Mouse (Mus musculus) hindbrain, embryonic 13.5 days (tissue): ENCODE results near the gene Palm2. TPM values are rescaled to one million over a fixed set of nuclear protein-coding genes. Genes with fewer than 3 reads are reported as not detected.
A peak's percentile ranks its signal among the peaks of the same experiment; 100 is the strongest.

Experiments
- ATAC-seq: fragments of 200-750 bp; cut with Nextera tagmentation; 2 replicates; pipeline ENCODE4 v1.8.0; 2017; ENCODE audit warnings: moderate TSS enrichment; ENCODE audit not compliant: low FRiP score
- H3K27ac ChIP-seq: fragments of 300-500 bp; sonication (generic); 2 replicates; pipeline ENCODE4 v1.5.1; 2015; ENCODE audit warnings: inconsistent platforms, mild to moderate bottlenecking, moderate library complexity
- H3K27me3 ChIP-seq: fragments of 300-500 bp; sonication (generic); 2 replicates; pipeline ENCODE4 v1.6.1; 2015; ENCODE audit warnings: mild to moderate bottlenecking, inconsistent platforms
- H3K36me3 ChIP-seq: fragments of 300-500 bp; sonication (generic); 2 replicates; pipeline ENCODE4 v1.6.1; 2015; ENCODE audit warnings: mild to moderate bottlenecking, inconsistent platforms
- H3K4me1 ChIP-seq: fragments of 300-500 bp; sonication (generic); replicated peaks from 2 replicates; pipeline ENCODE4 v1.6.1; 2015; ENCODE audit warnings: inconsistent platforms
- H3K4me2 ChIP-seq: fragments of 300-500 bp; sonication (generic); 2 replicates; pipeline ENCODE4 v1.6.1; 2015; ENCODE audit warnings: inconsistent platforms, mild to moderate bottlenecking, moderate library complexity
- H3K4me3 ChIP-seq: fragments of 300-500 bp; sonication (generic); 2 replicates; pipeline ENCODE4 v1.5.1; 2015; ENCODE audit warnings: mild to moderate bottlenecking, inconsistent platforms
- H3K9ac ChIP-seq: fragments of 300-500 bp; sonication (generic); 2 replicates; pipeline ENCODE4 v1.6.1; 2015; ENCODE audit warnings: mild to moderate bottlenecking, inconsistent platforms
- H3K9me3 ChIP-seq: fragments of 300-500 bp; sonication (generic); 2 replicates; pipeline ENCODE4 v1.6.1; 2016; ENCODE audit warnings: inconsistent platforms
- WGBS: fragments of 180-500 bp; shearing (Covaris S2); methylation state at CpG from one replicate; pipeline ENCODE4 v1.1.7; 2015; 5-methylcytosine and 5-hydroxymethylcytosine counted together
- polyA plus RNA-seq: library from polyadenylated mRNA; unstranded; fragments of >200 nt; fragmentation: Nextera tagmentation; extraction: Ambion mirVana; gene quantifications from 2 replicates; pipeline ENCODE4 v1.2.1, GENCODE M21; 2015

Gene Palm2
- polyA plus RNA-seq, 1 experiment from 2014 or later, result 7.7 TPM

DNA sequence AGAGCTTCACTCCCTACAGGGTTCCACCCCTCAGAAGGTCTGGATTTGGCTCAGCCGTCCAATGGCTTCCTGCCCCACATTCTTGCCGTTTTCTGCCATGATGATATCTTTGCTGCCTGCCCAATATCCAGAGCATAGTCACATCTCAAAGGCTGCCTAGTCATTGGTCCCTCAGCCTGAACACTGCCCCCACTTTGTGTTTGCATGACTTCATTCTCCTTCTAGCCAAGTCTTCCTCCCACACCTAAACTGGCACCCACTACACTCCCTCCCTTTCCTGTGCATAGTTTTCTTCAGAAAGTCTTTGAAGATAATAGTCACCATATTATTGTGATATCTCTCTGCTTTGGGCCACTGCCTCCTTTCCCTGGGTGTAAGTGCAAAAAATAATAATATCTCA lies 123.1 kb downstream of the Palm2 start:
- H3K27ac ChIP-seq, result no peak overlapping the region
- 0 out of 2 replicates have a peak, but pooled peaks cover 6% of the 10 kb centered on the region for H3K27me3 ChIP-seq
- no peaks in the 10 kb centered on the region for H3K36me3 ChIP-seq
- 95% methylated on average over 2 of the region's 2 CpGs for WGBS
- H3K4me1 ChIP-seq, result no peaks in the 10 kb centered on the region
- no peak overlapping the region for H3K9ac ChIP-seq
- no peak overlapping the region for H3K4me2 ChIP-seq
- no peak overlapping the region for H3K4me3 ChIP-seq
- ATAC-seq, result no peak
- no peaks in the 10 kb centered on the region for H3K9me3 ChIP-seq

- no peak for ATAC-seq
- WGBS, result 86% methylated on average over 1 of the region's 1 CpGs
- H3K9ac ChIP-seq, result no peak overlapping the region
- H3K27me3 ChIP-seq, result 0 out of 2 replicates have a peak, but pooled peaks cover 6% of the 10 kb centered on the region
- H3K4me3 ChIP-seq, result no peak overlapping the region
- no peak overlapping the region for H3K27ac ChIP-seq
- no peak overlapping the region for H3K4me2 ChIP-seq
- H3K9me3 ChIP-seq, result no peaks in the 10 kb centered on the region
- H3K4me1 ChIP-seq, result no peaks in the 10 kb centered on the region
- no peaks in the 10 kb centered on the region for H3K36me3 ChIP-seq
Measured at GRCm38 (mm10) chr4:57559438-57559837, 125.4 kb downstream of the Palm2 start.

DNA sequence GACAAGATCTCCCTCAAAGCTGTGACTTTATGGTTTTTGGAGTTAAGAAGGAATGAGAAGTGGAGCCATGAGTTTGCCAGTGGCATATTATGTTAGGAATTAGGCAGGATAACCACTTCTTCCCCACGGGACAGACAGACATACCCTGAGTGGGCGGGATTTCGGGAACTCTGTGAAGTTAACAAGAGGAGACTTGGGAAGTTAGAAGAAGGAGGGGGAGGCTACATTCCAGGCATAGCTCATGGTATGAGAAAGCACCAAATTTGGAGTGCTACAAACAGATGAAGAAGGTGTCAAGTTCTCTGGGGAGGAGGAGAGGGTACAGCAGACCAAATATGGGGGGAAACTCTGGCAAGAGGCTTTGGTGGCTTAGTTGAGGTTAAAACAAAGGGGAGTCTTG lies 126.0 kb downstream of the Palm2 start:
- no peaks in the 10 kb centered on the region for H3K9me3 ChIP-seq
- 71% methylated on average over 3 of the region's 3 CpGs for WGBS
- no peak overlapping the region for H3K4me2 ChIP-seq
- H3K4me3 ChIP-seq, result no peak overlapping the region
- H3K27ac ChIP-seq, result no peak overlapping the region
- H3K27me3 ChIP-seq, result 0 out of 2 replicates have a peak, but pooled peaks cover 6% of the 10 kb centered on the region
- no peak for ATAC-seq
- no peaks in the 10 kb centered on the region for H3K4me1 ChIP-seq
- H3K36me3 ChIP-seq, result no peaks in the 10 kb centered on the region
- no peak overlapping the region for H3K9ac ChIP-seq

GRCm38 (mm10) chr4:57561055-57561454 lies 127.0 kb downstream of the Palm2 start:
- Histone ChIP-seq H3K4me2 (no peak overlapping the region), H3K4me3 (no peak overlapping the region), H3K9ac (no peak overlapping the region), H3K4me1 (no peaks in the 10 kb centered on the region), H3K36me3 (no peaks in the 10 kb centered on the region), H3K27me3 (peaks cover 8% of the 10 kb centered on the region), H3K9me3 (no peaks in the 10 kb centered on the region), H3K27ac (no peak overlapping the region)
- 79% methylated on average over 6 of the region's 6 CpGs for WGBS
- no peak for ATAC-seq

GRCm38 (mm10) chr4:57565283-57565682 lies 131.2 kb downstream of the Palm2 start:
- 90% methylated on average over 1 of the region's 1 CpGs for WGBS
- H3K27ac ChIP-seq, result no peak overlapping the region
- H3K36me3 ChIP-seq, result no peaks in the 10 kb centered on the region
- no peaks in the 10 kb centered on the region for H3K9me3 ChIP-seq
- H3K4me1 ChIP-seq, result peaks cover 29% of the 10 kb centered on the region
- H3K9ac ChIP-seq, result no peak overlapping the region
- H3K4me3 ChIP-seq, result no peak overlapping the region
- H3K4me2 ChIP-seq, result no peak overlapping the region
- no peak for ATAC-seq
- H3K27me3 ChIP-seq, result peaks cover 16% of the 10 kb centered on the region

- Histone ChIP-seq H3K27me3 (peaks cover 20% of the 10 kb centered on the region), H3K4me2 (no peak overlapping the region), H3K27ac (no peak overlapping the region), H3K4me1 (peaks cover 31% of the 10 kb centered on the region), H3K9ac (no peak overlapping the region), H3K9me3 (no peaks in the 10 kb centered on the region), H3K4me3 (no peak overlapping the region), H3K36me3 (no peaks in the 10 kb centered on the region)
- WGBS, result 70% methylated on average over 2 of the region's 2 CpGs
- no peak for ATAC-seq
Measured at GRCm38 (mm10) chr4:57565811-57566210, 131.8 kb downstream of the Palm2 start.

- Histone ChIP-seq H3K4me1 (peaks cover 31% of the 10 kb centered on the region), H3K27ac (peak within 1 kb of the TSS; percentile 81), H3K4me2 (peak within 1 kb of the TSS; percentile 91), H3K4me3 (peak within 1 kb of the TSS; percentile 63), H3K9ac (peak within 1 kb of the TSS; percentile 81), H3K9me3 (no peaks in the 10 kb centered on the region), H3K36me3 (no peaks in the 10 kb centered on the region), H3K27me3 (peaks cover 20% of the 10 kb centered on the region)
- peak; percentile 93 for ATAC-seq
- under 1% methylated on average over 44 of the region's 51 CpGs for WGBS
Measured at GRCm38 (mm10) chr4:57567666-57568206, 133.7 kb downstream of the Palm2 start, which contains the start of gene Pakap. Pakap (plus strand) TSS chr4:57568179.

GRCm38 (mm10) chr4:57568268-57569068 lies 134.4 kb downstream of the Palm2 start:
- no peaks in the 10 kb centered on the region for H3K36me3 ChIP-seq
- peak; percentile 64 for ATAC-seq
- peak overlapping the region; percentile 63 for H3K4me3 ChIP-seq
- peak overlapping the region; percentile 91 for H3K4me2 ChIP-seq
- peak overlapping the region; percentile 81 for H3K27ac ChIP-seq
- H3K9me3 ChIP-seq, result no peaks in the 10 kb centered on the region
- peaks cover 20% of the 10 kb centered on the region for H3K27me3 ChIP-seq
- WGBS, result 39% methylated on average over 19 of the region's 19 CpGs
- peaks cover 31% of the 10 kb centered on the region for H3K4me1 ChIP-seq
- peak overlapping the region; percentile 81 for H3K9ac ChIP-seq

DNA sequence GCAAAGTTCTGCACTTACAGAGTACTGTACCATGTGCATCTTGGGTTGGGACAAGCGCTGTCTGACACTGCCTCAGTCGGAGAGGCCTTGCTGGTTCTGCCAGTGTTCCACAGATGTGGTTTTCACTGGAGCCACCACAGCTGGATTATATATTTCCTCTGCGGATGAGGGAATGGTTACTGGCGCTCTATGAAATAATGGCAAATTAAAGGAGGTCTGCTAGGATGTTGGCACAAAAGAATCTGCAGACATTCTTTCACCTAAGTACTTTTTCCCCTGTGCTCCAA lies 135.0 kb downstream of the Palm2 start:
- Histone ChIP-seq H3K36me3 (no peaks in the 10 kb centered on the region), H3K4me3 (peak overlapping the region; percentile 63), H3K4me2 (peak overlapping the region; percentile 91), H3K27ac (no peak overlapping the region), H3K9ac (no peak overlapping the region), H3K9me3 (no peaks in the 10 kb centered on the region), H3K27me3 (peaks cover 20% of the 10 kb centered on the region), H3K4me1 (peaks cover 31% of the 10 kb centered on the region)
- no peak for ATAC-seq
- 88% methylated on average over 4 of the region's 4 CpGs for WGBS

GRCm38 (mm10) chr4:57569711-57570110 lies 135.7 kb downstream of the Palm2 start:
- Histone ChIP-seq H3K36me3 (no peaks in the 10 kb centered on the region), H3K27ac (no peak overlapping the region), H3K4me2 (0 out of 2 replicates have a peak overlapping the region, but pooled peaks have one; percentile 91), H3K27me3 (peaks cover 20% of the 10 kb centered on the region), H3K4me3 (no peak overlapping the region), H3K4me1 (peaks cover 31% of the 10 kb centered on the region), H3K9ac (no peak overlapping the region), H3K9me3 (no peaks in the 10 kb centered on the region)
- no peak for ATAC-seq
- WGBS, result 59% methylated on average over 6 of the region's 6 CpGs

DNA sequence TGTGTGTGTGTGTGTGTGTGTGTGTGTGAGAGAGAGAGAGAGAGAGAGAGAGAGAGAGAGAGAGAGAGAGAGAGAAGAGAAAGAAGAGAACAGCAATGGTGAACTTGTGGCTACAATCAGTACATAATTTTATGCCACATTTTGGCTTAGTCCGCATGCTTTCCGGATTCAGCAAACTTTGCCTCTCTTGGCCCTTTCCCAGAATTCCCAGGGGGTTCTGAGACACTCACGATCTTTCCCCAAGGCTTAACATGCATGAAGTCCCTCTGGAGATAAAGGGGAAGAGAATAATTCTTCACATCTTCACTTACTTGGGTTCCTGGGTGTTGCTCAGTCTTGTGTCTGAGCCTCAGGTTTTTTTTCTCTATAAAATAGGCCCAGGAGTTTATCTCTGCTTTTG lies 136.2 kb downstream of the Palm2 start:
- no peak overlapping the region for H3K9ac ChIP-seq
- 66% methylated on average over 3 of the region's 3 CpGs for WGBS
- H3K4me1 ChIP-seq, result peaks cover 31% of the 10 kb centered on the region
- no peak overlapping the region for H3K4me2 ChIP-seq
- no peaks in the 10 kb centered on the region for H3K36me3 ChIP-seq
- peaks cover 20% of the 10 kb centered on the region for H3K27me3 ChIP-seq
- H3K9me3 ChIP-seq, result no peaks in the 10 kb centered on the region
- no peak overlapping the region for H3K4me3 ChIP-seq
- no peak for ATAC-seq
- H3K27ac ChIP-seq, result no peak overlapping the region

GRCm38 (mm10) chr4:57574181-57574580 lies 140.1 kb downstream of the Palm2 start:
- Histone ChIP-seq H3K4me1 (peaks cover 10% of the 10 kb centered on the region; the same call in 1 of the 2 replicates), H3K36me3 (no peaks in the 10 kb centered on the region), H3K9me3 (no peaks in the 10 kb centered on the region), H3K27me3 (0 out of 2 replicates have a peak, but pooled peaks cover 4% of the 10 kb centered on the region), H3K27ac (no peak overlapping the region), H3K9ac (no peak overlapping the region), H3K4me2 (no peak overlapping the region), H3K4me3 (no peak overlapping the region)
- WGBS, result 91% methylated on average over 3 of the region's 3 CpGs
- ATAC-seq, result no peak

DNA sequence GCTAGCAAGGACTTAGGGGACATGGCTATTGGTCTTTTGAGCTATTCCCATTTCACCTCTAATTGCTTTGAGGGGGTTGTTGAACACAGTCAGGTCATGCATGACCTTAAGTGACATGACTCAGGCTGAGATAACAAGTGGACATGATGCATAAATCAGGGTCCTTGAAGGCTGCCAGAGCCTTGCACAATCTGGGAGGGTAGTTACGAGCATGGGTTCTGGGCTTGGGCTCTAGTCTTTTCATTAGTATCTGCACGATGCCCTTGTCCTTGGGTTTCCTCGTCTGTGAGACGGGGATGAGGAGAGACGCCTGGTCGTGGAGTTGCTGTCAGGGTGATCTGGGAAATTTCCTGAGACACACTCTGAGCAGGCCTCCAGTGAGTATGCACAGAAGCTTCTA lies 140.6 kb downstream of the Palm2 start:
- Histone ChIP-seq H3K36me3 (no peaks in the 10 kb centered on the region), H3K27me3 (0 out of 2 replicates have a peak, but pooled peaks cover 4% of the 10 kb centered on the region), H3K4me3 (no peak overlapping the region), H3K9me3 (no peaks in the 10 kb centered on the region), H3K4me2 (no peak overlapping the region), H3K9ac (no peak overlapping the region), H3K27ac (no peak overlapping the region), H3K4me1 (peaks cover 5% of the 10 kb centered on the region; the same call in 1 of the 2 replicates)
- no peak for ATAC-seq
- 91% methylated on average over 6 of the region's 6 CpGs for WGBS
